12 mouse cellular contexts compared by ENCODE assay signal in the genomic region with DNA sequence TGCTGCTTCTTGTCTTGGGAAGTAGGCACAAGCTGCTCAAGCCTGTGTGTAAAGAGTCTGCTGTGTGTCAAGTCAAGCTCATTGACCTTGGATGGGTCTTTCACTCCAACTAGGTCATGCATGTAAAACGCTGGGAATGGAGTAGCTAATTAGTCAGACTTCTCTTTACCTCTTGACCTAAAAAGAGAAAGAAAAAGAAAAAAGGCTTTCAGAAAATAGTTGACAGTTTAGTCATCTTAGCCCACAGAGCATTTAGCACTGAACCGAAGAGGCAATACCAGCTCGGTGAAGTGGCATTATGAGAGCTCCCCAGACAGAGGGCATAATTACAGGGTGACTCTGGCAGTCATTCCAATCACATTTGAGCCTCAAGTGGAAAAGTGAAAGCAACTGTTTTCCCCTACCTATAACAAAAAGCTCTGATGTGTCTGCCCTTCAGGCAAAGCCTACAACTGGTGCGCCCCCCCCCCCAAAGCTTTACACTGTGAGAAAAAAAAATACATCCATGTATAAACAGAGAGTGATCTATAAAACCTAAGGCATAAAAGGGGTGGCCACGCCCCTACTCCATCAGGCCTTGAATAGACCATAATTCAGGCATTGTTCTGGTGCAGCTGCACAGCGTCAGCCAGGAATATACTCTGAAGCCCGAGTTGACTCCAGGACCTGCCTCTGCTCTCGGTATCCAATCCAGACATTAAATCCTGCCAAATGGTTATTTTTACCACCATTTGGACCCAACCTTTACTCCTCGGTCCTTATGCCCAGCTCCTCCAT. TPM values are rescaled to one million over a fixed set of nuclear protein-coding genes. Genes with fewer than 3 reads are reported as not detected.
DNase-seq lines count a peak whose midpoint lies in the region; ATAC-seq and TF ChIP-seq lines count a peak whose summit lies in the region.
"Had no signal": no experiment of that assay in that cellular context is flagged by ENCODE, and none has a peak within 500 bp of the region (broad histone marks: within the 10 kb centered on the region; RNA-seq: fewer than 3 reads in every experiment).

No protein-coding gene starts in this region.

- H3K9me3 ChIP-seq in embryonic facial prominence, embryonic 15.5 days (replicated peaks) = no peaks in the 10 kb centered on the region

- H3K27me3 ChIP-seq in kidney, adult 2 months (replicated peaks; ENCODE audit: control insufficient read depth, insufficient read depth, low read length) = no peaks in the 10 kb centered on the region
- no peaks in the 10 kb centered on the region for H3K27me3 ChIP-seq in embryonic facial prominence, embryonic 15.5 days

- H3K36me3 ChIP-seq in kidney, adult 2 months (ENCODE audit: control insufficient read depth, insufficient read depth, low read length) = no peaks in the 10 kb centered on the region
- H3K36me3 ChIP-seq in embryonic facial prominence, embryonic 15.5 days = no peaks in the 10 kb centered on the region

- no peak for TF ChIP-seq CTCF in kidney, adult 2 months (conservative IDR thresholded peaks at IDR 0.05; ENCODE audit: insufficient read depth, insufficient read length, low read depth, low read length)

- H3K9ac ChIP-seq in embryonic facial prominence, embryonic 15.5 days = no peak overlapping the region

- peak; percentile 58; the same call in 1 of the 2 replicates for ATAC-seq in embryonic facial prominence, embryonic 15.5 days (ENCODE audit: insufficient number of reproducible peaks, low FRiP score, low TSS enrichment, low read depth)

- H3K4me2 ChIP-seq in embryonic facial prominence, embryonic 15.5 days (replicated peaks) = no peak overlapping the region
- H3K4me2 ChIP-seq: liver, embryonic 11.5 days had no signal

- no peak overlapping the region for H3K4me3 ChIP-seq in kidney, adult 2 months (ENCODE audit: insufficient read depth, low read depth, low read length)
- no peak overlapping the region for H3K4me3 ChIP-seq in embryonic facial prominence, embryonic 15.5 days (replicated peaks)

- TF ChIP-seq POLR2A in kidney, adult 2 months (IDR thresholded peaks at IDR 0.05; ENCODE audit: low read depth, low read length) = no peak

- no peaks in the 10 kb centered on the region for H3K4me1 ChIP-seq in kidney, adult 2 months (ENCODE audit: control insufficient read depth, insufficient read depth, low read length)
- peaks cover 13% of the 10 kb centered on the region for H3K4me1 ChIP-seq in embryonic facial prominence, embryonic 15.5 days

- 52% methylated on average over 9 of the region's 9 CpGs for WGBS in kidney, adult 2 months
- 48% methylated on average over 9 of the region's 9 CpGs for WGBS in embryonic facial prominence, embryonic 15.5 days

- H3K27ac ChIP-seq in kidney, adult 2 months (ENCODE audit: insufficient read depth, low read depth, low read length) = no peak overlapping the region
- H3K27ac ChIP-seq in embryonic facial prominence, embryonic 15.5 days (replicated peaks) = no peak overlapping the region

- peak; percentile 14 for DNase-seq in kidney, adult 2 months
- no peak for DNase-seq in kidney, postnatal 14 days
- peak; percentile 91 for DNase-seq in Muller cell, postnatal 12 days (ENCODE audit: inconsistent ontology term)
- peak; percentile 58 for DNase-seq in mesoderm, embryonic 11.5 days (ENCODE audit: low read depth, low spot score)
- no peak for DNase-seq in testis, postnatal 14 days (ENCODE audit: low spot score)
- no peak for DNase-seq in lung, postnatal 25 days (ENCODE audit: low spot score)
- DNase-seq in urinary bladder, postnatal 36 days (ENCODE audit: low spot score in 2 of 2) = no peak
- DNase-seq: cerebellum, adult 9-10 months; right cerebral cortex, postnatal 14 days; thymus, adult 2 months had no signal

RNA-seq across cellular contexts. Expression of a gene that starts 3.5 kb away (rescaled TPM):
- polyA plus RNA-seq in kidney, adult 2 months (2012; rRNA removed) = 6.2 and 6.3 TPM in 2 replicates
- polyA plus RNA-seq in embryonic facial prominence, embryonic 15.5 days (2015; fragmentation: Nextera tagmentation; extraction: Ambion mirVana) = 0.45 and 0.65 TPM in 2 replicates

RNA-seq across cellular contexts. Expression of a gene that starts 24.8 kb away (rescaled TPM):
- 17.0 and 17.6 TPM in 2 replicates for polyA plus RNA-seq in kidney, adult 2 months (2012; rRNA removed)
- 36.0 and 38.7 TPM in 2 replicates for polyA plus RNA-seq in embryonic facial prominence, embryonic 15.5 days (2015; fragmentation: Nextera tagmentation; extraction: Ambion mirVana)

Comparison
In these comparisons a context has a peak if more than half of its experiments do, and no peak if none do; other contexts are left out.
1. DNase-seq: peak in kidney, adult 2 months (single experiment), Muller cell, postnatal 12 days (single experiment) and mesoderm, embryonic 11.5 days (single experiment); none in kidney, postnatal 14 days (single experiment), testis, postnatal 14 days (single experiment), lung, postnatal 25 days (single experiment) and urinary bladder, postnatal 36 days (0 of 2).